Mouse (Mus musculus) intestine, embryonic 15.5 days (tissue): ENCODE data around the gene Pbx3. TPM values are rescaled to one million over a fixed set of nuclear protein-coding genes. Genes with fewer than 3 reads are reported as not detected.

Experiments
- ATAC-seq: fragments of 200-750 bp; cut with Nextera tagmentation; 2 replicates; pipeline ENCODE4 v1.8.0; 2017; ENCODE audit warnings: moderate TSS enrichment, moderate library complexity
- H3K27ac ChIP-seq: fragments of 300-500 bp; sonication (generic); 2 replicates; pipeline ENCODE4 v1.5.1; 2015; ENCODE audit warnings: mild to moderate bottlenecking, inconsistent platforms
- H3K27me3 ChIP-seq: fragments of 300-500 bp; sonication (generic); replicated peaks from 2 replicates; pipeline ENCODE4 v1.6.1; 2015; ENCODE audit warnings: inconsistent platforms
- H3K36me3 ChIP-seq: fragments of 300-500 bp; sonication (generic); 2 replicates; pipeline ENCODE4 v1.6.1; 2015; ENCODE audit warnings: inconsistent platforms
- H3K4me1 ChIP-seq: fragments of 300-500 bp; sonication (generic); replicated peaks from 2 replicates; pipeline ENCODE4 v1.6.1; 2015; ENCODE audit warnings: inconsistent platforms
- H3K4me2 ChIP-seq: fragments of 300-500 bp; sonication (generic); replicated peaks from 2 replicates; pipeline ENCODE4 v1.6.1; 2015; ENCODE audit warnings: mild to moderate bottlenecking, inconsistent platforms
- H3K4me3 ChIP-seq: fragments of 300-500 bp; sonication (generic); replicated peaks from 2 replicates; pipeline ENCODE4 v1.5.1; 2015; ENCODE audit warnings: inconsistent platforms
- H3K9ac ChIP-seq: fragments of 300-500 bp; sonication (generic); 2 replicates; pipeline ENCODE4 v1.6.1; 2015; ENCODE audit warnings: inconsistent platforms
- H3K9me3 ChIP-seq: fragments of 300-500 bp; sonication (generic); 2 replicates; pipeline ENCODE4 v1.6.1; 2016; ENCODE audit warnings: inconsistent platforms
- WGBS: fragments of 180-500 bp; shearing (Covaris S2); methylation state at CpG from one replicate; pipeline ENCODE4 v1.1.7; 2015; 5-methylcytosine and 5-hydroxymethylcytosine counted together
- polyA plus RNA-seq: library from polyadenylated mRNA; unstranded; fragments of >200 nt; fragmentation: Nextera tagmentation; extraction: Ambion mirVana; gene quantifications from 2 replicates; pipeline ENCODE4 v1.2.1, GENCODE M21; 2015

Gene Pbx3
- polyA plus RNA-seq, 1 experiment from 2014 or later, result 18.9 TPM

- no peak for ATAC-seq
- WGBS, result 52% methylated on average over 6 of the region's 6 CpGs
- H3K4me3 ChIP-seq, result no peak overlapping the region
- H3K27me3 ChIP-seq, result no peaks in the 10 kb centered on the region
- H3K4me1 ChIP-seq, result no peaks in the 10 kb centered on the region
- no peak overlapping the region for H3K27ac ChIP-seq
- no peaks in the 10 kb centered on the region for H3K9me3 ChIP-seq
- no peak overlapping the region for H3K4me2 ChIP-seq
- H3K36me3 ChIP-seq, result no peaks in the 10 kb centered on the region
- H3K9ac ChIP-seq, result no peak overlapping the region
These were observed 93.2 kb downstream of the Pbx3 start for GRCm38 (mm10) chr2:34279726-34280125.

- Histone ChIP-seq H3K4me1 (no peaks in the 10 kb centered on the region), H3K4me3 (no peak overlapping the region), H3K36me3 (no peaks in the 10 kb centered on the region), H3K27ac (no peak overlapping the region), H3K9ac (no peak overlapping the region), H3K9me3 (no peaks in the 10 kb centered on the region), H3K27me3 (no peaks in the 10 kb centered on the region), H3K4me2 (no peak overlapping the region)
- ATAC-seq, result no peak
- 89% methylated on average over 10 of the region's 10 CpGs for whole genome bisulfite sequencing
These were observed 97.2 kb downstream of the Pbx3 start for GRCm38 (mm10) chr2:34275630-34276193.

- Histone ChIP-seq H3K4me1 (no peaks in the 10 kb centered on the region), H3K4me2 (no peak overlapping the region), H3K27ac (no peak overlapping the region), H3K4me3 (no peak overlapping the region), H3K9ac (no peak overlapping the region), H3K27me3 (no peaks in the 10 kb centered on the region), H3K9me3 (no peaks in the 10 kb centered on the region), H3K36me3 (no peaks in the 10 kb centered on the region)
- ATAC-seq, result no peak
These were observed 110.9 kb downstream of the Pbx3 start for GRCm38 (mm10) chr2:34262046-34262445.

- WGBS, result 66% methylated on average over 4 of the region's 4 CpGs
- Histone ChIP-seq H3K9ac (no peak overlapping the region), H3K9me3 (no peaks in the 10 kb centered on the region), H3K4me3 (no peak overlapping the region), H3K4me1 (no peaks in the 10 kb centered on the region; the same call in 1 of the 2 replicates), H3K27me3 (no peaks in the 10 kb centered on the region), H3K4me2 (no peak overlapping the region), H3K27ac (no peak overlapping the region), H3K36me3 (no peaks in the 10 kb centered on the region)
- no peak for ATAC-seq
These were observed 112.3 kb downstream of the Pbx3 start for GRCm38 (mm10) chr2:34260653-34261076.

GRCm38 (mm10) chr2:34258256-34258655 lies 114.7 kb downstream of the Pbx3 start:
- 52% methylated on average over 2 of the region's 2 CpGs for WGBS

GRCm38 (mm10) chr2:34257611-34258010 lies 115.3 kb downstream of the Pbx3 start:
- Histone ChIP-seq H3K36me3 (no peaks in the 10 kb centered on the region), H3K9me3 (no peaks in the 10 kb centered on the region), H3K4me3 (no peak overlapping the region), H3K27me3 (no peaks in the 10 kb centered on the region), H3K4me2 (no peak overlapping the region), H3K9ac (no peak overlapping the region), H3K4me1 (no peaks in the 10 kb centered on the region; the same call in 1 of the 2 replicates), H3K27ac (no peak overlapping the region)
- ATAC-seq, result no peak
- 44% methylated on average over 2 of the region's 2 CpGs for WGBS

More at GRCm38 (mm10) chr2:34258256-34258655, 114.7 kb downstream of the Pbx3 start:
- ATAC-seq, result no peak
- Histone ChIP-seq H3K9ac (no peak overlapping the region), H3K27me3 (no peaks in the 10 kb centered on the region), H3K36me3 (no peaks in the 10 kb centered on the region), H3K9me3 (no peaks in the 10 kb centered on the region), H3K4me3 (no peak overlapping the region), H3K27ac (no peak overlapping the region), H3K4me2 (no peak overlapping the region), H3K4me1 (no peaks in the 10 kb centered on the region; the same call in 1 of the 2 replicates)

GRCm38 (mm10) chr2:34256000-34256553 lies 116.9 kb downstream of the Pbx3 start:
- Histone ChIP-seq H3K4me1 (no peaks in the 10 kb centered on the region; the same call in 1 of the 2 replicates), H3K9me3 (no peaks in the 10 kb centered on the region), H3K27me3 (no peaks in the 10 kb centered on the region), H3K4me2 (no peak overlapping the region), H3K4me3 (no peak overlapping the region), H3K9ac (no peak overlapping the region), H3K36me3 (no peaks in the 10 kb centered on the region), H3K27ac (no peak overlapping the region)
- ATAC-seq, result no peak
- 64% methylated on average over 6 of the region's 6 CpGs for WGBS

- Histone ChIP-seq H3K27ac (no peak overlapping the region), H3K4me2 (no peak overlapping the region), H3K4me1 (peaks cover 3% of the 10 kb centered on the region), H3K36me3 (no peaks in the 10 kb centered on the region), H3K4me3 (no peak overlapping the region), H3K9me3 (no peaks in the 10 kb centered on the region), H3K27me3 (no peaks in the 10 kb centered on the region), H3K9ac (no peak overlapping the region)
- no peak for ATAC-seq
- 14% methylated on average over 1 of the region's 1 CpGs for WGBS
These were observed 119.3 kb downstream of the Pbx3 start for GRCm38 (mm10) chr2:34253627-34254026.

- Histone ChIP-seq H3K4me3 (no peak overlapping the region), H3K9me3 (no peaks in the 10 kb centered on the region), H3K36me3 (no peaks in the 10 kb centered on the region), H3K4me2 (no peak overlapping the region), H3K27ac (no peak overlapping the region), H3K9ac (no peak overlapping the region), H3K27me3 (no peaks in the 10 kb centered on the region), H3K4me1 (peaks cover 3% of the 10 kb centered on the region)
- WGBS, result 30% methylated on average over 1 of the region's 1 CpGs
- no peak for ATAC-seq
These were observed 119.8 kb downstream of the Pbx3 start for GRCm38 (mm10) chr2:34253111-34253510.

GRCm38 (mm10) chr2:34252286-34252685 lies 120.7 kb downstream of the Pbx3 start:
- no peak for ATAC-seq
- no peak overlapping the region for H3K9ac ChIP-seq
- no peak overlapping the region for H3K27ac ChIP-seq
- H3K27me3 ChIP-seq, result no peaks in the 10 kb centered on the region
- H3K9me3 ChIP-seq, result no peaks in the 10 kb centered on the region
- 47% methylated on average over 3 of the region's 3 CpGs for WGBS
- H3K4me1 ChIP-seq, result peaks cover 3% of the 10 kb centered on the region
- no peak overlapping the region for H3K4me2 ChIP-seq
- H3K36me3 ChIP-seq, result no peaks in the 10 kb centered on the region
- H3K4me3 ChIP-seq, result no peak overlapping the region

- Histone ChIP-seq H3K36me3 (no peaks in the 10 kb centered on the region), H3K4me3 (peak overlapping the region; percentile 37), H3K27me3 (no peaks in the 10 kb centered on the region), H3K27ac (no peak overlapping the region), H3K9me3 (no peaks in the 10 kb centered on the region), H3K9ac (peak overlapping the region; percentile 47), H3K4me2 (peak overlapping the region; percentile 87), H3K4me1 (peaks cover 3% of the 10 kb centered on the region)
- 9% methylated on average over 18 of the region's 18 CpGs for WGBS
- peak; percentile 55 for ATAC-seq
These were observed 122.8 kb downstream of the Pbx3 start for GRCm38 (mm10) chr2:34249961-34250658.

GRCm38 (mm10) chr2:34249141-34249960 lies 123.6 kb downstream of the Pbx3 start:
- Histone ChIP-seq H3K27ac (no peak overlapping the region; the same call in 1 of the 2 replicates), H3K36me3 (no peaks in the 10 kb centered on the region), H3K9ac (peak overlapping the region; percentile 47), H3K27me3 (no peaks in the 10 kb centered on the region), H3K4me1 (peaks cover 3% of the 10 kb centered on the region), H3K4me3 (peak overlapping the region; percentile 37), H3K4me2 (peak overlapping the region; percentile 87), H3K9me3 (no peaks in the 10 kb centered on the region)
- WGBS, result 2% methylated on average over 15 of the region's 15 CpGs
- ATAC-seq, result peak; percentile 82
